Mouse (Mus musculus) megakaryocyte, adult 5-6 weeks (primary cell): ENCODE measurements around the gene Gtf3c4. TPM values are rescaled to one million over a fixed set of nuclear protein-coding genes. Genes with fewer than 3 reads are reported as not detected.

Experiments
- ATAC-seq: 2 replicates; pipeline ENCODE4 v1.8.0; 2016; ENCODE audit warnings: mild to moderate bottlenecking, inconsistent platforms; ENCODE audit not compliant: poor library complexity, severe bottlenecking
- total RNA-seq, 2 experiments: library from RNA; stranded (forward) in 1 of 2; stranded (reverse) in 1 of 2; fragments of 153-499, 151-499 nt in 1 of 2; fragments of 221-1000, 200-1000 nt in 1 of 2; gene quantifications; 2 replicates each; pipeline versions ENCODE4 v1.2.3 to v1.2.4; 2015 to 2017

The Gtf3c4 gene
- total RNA-seq (2015) (6.1 and 7.1 TPM in 2 replicates), total RNA-seq (2017) (8.4 and 9.3 TPM in 2 replicates)

DNA sequence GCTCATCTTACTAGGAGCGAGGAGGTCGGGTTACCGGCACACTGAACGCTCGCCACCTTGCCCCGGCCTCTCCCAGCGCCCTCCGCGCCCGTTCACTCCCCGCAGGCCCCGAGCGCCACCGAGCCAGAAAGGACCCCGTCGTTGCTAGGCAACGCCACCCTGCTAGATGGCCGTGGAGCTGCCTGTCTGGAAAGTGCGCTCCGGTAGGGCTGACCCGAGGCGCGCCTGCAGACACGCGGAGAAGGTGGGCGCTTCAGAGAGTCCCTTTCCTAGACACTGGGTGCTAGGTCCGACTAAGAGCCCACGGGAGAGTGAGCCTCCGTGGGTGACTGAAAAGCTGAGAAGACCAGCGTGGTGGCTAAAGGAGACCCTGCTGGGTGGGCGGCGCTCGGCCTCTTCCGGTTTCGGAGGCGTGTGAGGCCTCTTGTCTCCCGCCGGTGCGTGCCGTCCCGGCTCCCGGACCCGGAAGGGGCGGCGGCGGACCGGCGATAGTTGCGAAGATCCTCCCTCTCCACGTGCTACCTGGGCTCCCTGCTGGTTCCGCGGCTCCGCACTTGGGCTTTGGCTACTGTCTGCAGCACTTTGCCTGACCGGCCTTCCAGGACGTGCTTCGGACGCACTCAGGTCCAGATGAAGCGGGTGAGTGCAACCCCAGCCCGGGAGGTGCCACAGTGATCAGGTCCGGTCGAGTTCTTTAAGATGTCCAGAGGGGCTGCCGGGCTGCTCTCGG lies at the start of gene Gtf3c4, which contains the start of gene Ddx31:
TSS of gene Gtf3c4 (minus strand) at position 139 of the 730 bp plus-strand sequence.
TSS of gene Ddx31 (plus strand) at position 185 of the 730 bp plus-strand sequence.
- peak; percentile 96 for ATAC-seq

DNA sequence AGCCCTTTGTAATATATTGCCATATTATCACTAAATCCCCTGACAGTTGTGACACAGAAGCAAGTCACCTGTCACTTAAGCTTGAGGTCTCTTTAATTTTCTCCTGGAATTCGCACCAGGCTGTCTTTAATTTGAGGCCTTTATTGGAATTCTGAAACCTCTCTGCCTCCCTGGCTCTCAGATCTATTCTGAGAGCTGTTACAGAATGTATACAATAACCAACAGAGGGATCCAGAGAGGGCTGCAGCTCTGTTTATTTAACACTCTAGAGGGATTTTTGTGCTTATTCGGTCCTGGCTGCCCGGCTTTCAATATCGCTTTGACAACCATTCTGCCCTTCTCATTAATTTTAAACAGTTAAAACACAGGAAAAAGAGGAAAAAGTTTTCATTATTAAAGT lies 44.8 kb upstream of the Gtf3c4 start:
- no peak for ATAC-seq

DNA sequence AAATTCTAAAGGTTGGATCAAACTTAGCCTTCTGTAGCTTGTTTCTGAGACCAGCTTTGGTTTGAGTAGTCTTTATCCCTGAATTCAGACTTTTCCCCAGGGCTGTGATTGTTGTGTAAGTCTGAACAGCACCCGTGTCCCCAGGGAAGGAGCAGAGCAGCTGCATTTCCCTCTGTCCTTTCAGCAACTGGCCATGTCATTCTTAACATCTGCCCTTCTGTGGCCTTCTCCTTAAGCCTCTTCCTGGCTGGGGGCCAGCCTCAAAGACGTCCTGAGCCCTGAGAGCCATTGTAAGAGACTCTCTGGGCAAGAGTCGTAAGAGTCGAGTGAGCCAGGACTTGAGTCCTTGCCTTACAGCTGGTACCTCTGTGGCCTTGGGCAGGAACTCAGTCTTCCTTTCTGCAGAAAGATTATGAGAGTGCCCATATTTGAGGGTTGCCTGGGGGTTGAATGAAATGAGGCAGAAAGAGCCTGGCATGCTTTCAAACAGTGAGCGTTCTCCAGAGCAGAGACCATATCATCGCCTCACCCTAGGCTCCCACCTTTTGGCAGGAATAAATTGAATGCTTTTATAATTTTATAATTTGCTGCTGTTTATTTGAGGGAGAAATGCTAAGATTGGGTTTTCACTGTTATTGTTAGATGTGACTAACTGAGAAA lies 42.8 kb upstream of the Gtf3c4 start:
- no peak for ATAC-seq

DNA sequence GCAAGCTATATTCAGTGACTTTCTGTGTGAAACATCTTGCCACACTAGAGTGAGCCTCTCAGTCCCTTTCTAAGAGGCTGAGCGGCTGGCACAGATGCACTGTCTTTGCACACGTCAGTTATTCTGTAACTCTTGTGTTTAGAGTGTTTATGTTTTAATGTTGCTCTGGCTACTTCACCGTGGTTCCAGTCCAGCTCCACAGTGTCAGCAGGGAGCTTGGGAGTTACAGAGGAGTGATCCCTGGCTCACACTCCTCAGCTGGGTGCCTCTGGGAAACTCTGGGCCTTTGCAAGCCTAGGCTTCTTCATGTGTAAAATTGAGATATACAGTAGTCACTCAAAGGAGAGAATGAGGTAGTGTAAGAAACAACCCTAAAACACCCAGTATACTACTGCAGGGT lies 41.9 kb upstream of the Gtf3c4 start:
- no peak for ATAC-seq

DNA sequence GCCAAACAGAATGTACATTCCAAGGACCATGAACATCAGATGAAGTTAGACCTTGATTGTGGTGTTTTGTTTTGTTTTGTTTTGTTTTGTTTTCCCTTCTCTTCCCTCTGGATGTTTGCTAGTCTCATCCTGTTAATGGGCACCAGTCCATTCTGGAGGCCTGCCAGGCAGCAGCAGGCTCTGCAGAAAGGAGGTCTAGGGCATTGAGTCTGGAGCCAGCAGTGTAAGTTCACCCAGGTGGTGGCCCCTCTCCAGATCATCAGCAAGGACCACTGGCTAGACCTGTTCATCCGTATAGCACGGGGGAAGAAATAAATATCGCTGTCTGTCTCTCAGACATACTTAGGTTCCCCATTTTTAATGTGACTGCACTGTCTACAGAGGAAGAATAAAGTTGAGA lies 41.1 kb upstream of the Gtf3c4 start:
- ATAC-seq, result no peak

DNA sequence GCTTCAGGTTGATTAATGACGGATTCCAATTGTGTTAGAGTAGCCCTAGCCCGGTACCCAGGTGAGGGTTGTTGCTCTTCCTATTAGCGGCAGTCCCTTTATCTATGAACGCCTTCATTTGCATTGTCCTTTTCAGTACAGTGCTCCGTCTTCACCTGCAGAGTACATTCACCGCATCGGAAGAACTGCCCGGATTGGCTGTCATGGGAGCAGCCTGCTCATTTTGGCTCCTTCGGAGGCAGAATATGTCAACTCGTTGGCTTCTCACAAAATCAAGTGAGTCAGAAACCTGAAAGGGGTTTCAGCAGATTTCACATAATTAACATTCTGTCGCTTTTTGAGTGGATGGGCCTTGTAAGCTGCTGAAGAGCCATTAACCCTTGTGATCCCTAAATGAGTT lies 35.4 kb upstream of the Gtf3c4 start:
- ATAC-seq, result no peak

DNA sequence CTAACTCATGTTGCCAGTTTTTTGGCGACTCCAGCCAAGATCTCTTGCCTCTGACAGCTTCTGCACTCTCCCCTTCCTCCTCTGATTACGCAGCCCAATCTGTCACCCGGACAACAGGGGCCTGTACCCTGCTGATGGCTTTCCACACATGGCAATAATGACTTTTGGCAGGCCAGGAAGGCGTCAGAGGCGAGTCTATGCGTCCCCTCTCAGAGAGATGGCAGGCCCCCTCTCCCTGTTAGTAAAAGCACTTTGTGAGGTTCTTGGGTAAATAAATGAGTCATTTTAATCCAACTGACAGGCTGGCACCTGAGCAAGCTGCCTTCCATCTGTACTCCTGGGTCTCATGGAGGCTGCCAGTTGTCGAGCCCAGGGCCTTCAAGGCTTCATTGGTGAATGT lies 27.3 kb upstream of the Gtf3c4 start:
- ATAC-seq, result no peak

DNA sequence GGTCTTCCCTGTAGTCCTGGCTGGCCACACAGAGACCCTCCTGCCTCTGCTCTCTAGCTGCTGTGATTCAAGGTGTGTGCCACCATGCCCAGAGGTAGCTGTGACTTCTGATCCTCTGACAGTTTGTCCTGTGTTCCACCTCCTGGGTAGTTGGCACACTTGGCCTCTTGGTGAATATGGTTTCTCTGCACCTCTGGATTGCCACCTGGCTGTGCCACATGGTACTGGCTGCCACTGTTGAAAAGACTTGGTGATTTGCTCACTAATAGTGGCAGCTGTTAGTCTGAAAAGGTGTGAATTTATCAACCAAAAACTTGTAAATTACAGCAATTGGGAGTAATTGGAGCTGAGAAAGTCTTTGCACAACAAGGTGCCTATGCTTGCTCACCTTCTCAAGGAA lies 23.7 kb upstream of the Gtf3c4 start:
- no peak; the same call in 1 of the 2 replicates for ATAC-seq

DNA sequence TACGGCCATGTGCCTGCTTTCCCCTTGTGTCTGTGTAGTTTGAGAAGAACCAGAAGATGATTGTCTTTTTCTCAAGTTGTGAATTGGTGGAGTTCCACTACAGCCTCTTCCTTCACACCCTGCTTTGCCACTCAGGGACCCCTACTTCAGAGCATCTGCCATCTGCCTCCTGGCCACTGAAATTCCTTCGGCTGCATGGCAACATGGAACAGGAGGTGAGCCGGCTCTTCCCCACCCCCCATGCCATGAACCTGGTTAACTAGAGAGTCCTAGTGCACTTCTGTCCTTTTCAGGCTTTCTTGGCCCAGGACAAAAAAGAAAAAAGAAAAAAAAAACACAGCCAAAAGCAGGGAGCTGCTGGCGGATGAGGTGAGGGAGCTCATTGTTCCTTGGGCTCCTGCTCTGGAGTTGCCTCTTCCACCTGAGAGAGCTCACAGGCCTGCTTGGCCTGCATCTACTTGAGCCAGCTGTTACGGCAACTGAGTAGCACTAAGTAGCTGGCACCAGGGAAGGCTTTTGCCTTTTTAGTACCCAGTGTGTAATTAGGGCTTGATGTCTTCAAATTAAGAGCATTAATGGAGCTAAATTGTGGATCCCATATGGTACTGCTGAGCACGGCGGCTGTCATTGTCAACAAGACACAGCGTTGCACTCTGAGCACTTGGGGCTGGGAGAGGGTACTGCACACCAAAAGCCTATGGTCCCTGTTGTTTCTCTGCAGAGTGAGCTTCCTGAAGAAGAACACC lies 20.7 kb upstream of the Gtf3c4 start:
- ATAC-seq, result no peak

DNA sequence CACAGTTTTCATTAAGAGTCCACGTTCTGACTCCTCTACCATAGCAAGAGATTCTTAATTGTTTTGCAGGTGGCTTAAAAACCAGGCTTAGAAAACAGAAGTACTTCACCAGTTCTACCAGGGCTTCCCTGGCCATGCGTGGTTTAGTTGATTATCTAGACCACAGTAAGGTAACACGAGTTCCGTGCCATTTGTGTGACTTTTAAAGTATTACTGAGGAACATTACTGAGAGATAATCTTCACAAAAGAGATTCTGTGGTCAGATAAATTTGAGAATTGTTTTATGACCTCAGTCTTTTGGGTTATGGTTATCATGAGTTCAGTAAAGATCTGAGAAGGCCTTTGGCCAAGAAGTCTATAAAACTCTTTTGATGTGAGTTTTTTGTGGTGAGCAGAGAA lies 19.1 kb upstream of the Gtf3c4 start:
- ATAC-seq, result no peak

DNA sequence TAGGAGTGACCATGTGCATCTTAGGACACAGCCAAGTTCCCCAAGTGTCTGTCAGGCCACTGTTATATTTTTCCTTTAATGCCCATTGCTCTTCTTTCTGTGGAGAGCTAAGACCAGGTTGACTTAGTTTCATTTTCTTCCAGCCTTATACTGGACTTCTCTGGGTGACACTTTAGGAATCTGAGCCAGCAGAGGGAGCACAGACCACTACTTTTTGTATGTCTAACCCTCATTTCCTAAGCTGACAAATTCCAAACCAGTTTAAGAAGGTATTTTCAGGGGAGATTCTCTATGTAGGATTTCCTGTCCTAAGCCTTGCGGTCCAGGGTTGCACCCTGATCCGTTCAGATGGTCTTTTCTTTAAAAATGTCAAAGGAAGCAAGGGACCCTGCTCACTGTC lies 15.6 kb upstream of the Gtf3c4 start:
- ATAC-seq, result no peak

DNA sequence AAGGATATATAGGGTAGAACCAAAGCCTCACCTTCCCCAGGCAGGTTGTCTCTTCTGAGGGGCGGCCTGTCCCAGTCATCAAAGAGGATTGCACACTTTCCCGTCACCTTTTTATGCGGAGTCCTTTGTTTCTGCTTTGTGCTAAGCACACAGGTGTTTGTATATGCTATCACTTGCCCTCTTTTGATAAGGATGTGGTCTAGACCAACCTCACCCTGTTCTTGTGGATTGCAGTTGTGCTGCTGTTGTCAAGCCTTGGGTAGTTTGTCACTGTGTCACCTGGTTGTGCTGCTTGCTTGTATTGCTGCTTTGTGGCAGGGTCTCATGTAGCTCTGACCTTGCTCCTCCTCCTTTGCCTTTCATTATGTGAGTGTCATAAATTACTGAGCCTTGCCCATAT lies 12.4 kb upstream of the Gtf3c4 start:
- no peak for ATAC-seq

DNA sequence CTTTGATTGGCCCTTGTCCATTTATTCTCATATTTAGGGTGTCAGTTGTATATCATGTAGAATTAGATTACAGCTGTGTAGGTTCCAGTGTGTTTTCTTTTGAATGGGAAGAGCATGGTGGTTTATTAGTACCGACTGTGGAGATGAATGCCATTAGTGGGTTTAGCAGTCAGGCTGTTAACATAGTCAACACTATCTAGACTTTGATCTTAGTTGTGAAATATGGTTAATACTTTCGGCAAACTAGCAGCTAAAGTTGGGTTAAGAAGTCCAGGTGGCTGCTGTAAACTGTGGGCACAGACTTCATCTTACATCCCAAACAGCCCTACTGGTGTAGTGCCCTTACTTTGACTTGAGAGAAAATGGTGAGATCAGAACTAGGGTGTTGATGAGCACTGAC lies 8.7 kb upstream of the Gtf3c4 start:
- no peak for ATAC-seq

DNA sequence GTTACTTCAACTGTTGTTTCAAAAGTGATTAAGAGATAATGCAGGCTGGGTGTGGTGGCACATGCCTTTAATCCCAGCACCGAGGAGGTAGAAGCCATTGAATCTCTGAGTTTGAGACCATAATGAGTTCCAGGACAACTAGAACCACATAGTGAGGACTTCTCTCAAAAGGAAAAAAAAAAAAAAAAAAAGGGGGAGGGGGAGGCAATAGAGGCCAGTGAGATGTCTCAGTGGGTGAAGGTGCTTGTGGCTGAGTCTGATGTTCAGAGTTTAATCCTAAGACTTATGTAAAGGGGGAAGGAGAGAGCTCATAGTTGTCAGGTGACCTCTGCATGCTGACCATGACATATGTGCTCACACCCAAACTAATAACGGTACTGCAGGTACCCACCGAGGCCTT lies 1.9 kb upstream of the Gtf3c4 start:
- no peak for ATAC-seq

DNA sequence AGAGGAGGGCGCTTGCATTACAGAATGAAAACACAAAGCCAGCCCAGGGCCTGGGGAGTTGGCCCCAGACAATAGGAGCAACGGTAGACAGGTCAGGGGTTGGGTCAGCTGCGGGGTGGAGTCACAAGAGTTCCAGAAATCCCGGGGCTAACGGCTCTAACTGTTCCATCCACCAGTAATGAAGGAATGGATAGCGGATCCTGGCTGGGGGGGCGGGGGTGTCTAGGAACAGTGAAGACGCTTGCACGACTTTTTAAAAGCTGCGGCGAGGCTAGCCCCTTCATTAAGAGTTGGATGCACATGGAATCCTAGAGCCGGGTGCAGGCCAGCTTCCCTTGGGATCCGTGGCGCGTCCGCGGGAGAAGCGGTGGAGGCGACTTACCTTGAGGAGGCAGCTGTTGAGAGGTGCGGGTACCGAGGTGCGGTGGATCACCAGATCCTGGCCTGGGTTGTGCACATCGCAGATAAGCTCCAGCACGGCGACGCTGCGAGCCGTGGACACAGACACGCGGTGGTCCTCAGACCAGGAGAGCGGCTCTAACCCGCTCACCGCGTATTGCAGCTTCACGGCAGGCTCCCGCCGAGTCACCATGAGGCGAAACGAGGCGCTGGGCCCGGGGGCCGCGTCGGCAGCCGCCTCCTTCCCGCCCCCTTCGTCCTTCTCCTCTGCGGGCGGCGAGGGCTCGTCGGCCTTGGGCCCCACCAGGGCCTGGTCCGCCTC lies 499 bp downstream of the Gtf3c4 start:
- 0 out of 2 replicates have a peak, but pooled peaks have one; percentile 0 for ATAC-seq

DNA sequence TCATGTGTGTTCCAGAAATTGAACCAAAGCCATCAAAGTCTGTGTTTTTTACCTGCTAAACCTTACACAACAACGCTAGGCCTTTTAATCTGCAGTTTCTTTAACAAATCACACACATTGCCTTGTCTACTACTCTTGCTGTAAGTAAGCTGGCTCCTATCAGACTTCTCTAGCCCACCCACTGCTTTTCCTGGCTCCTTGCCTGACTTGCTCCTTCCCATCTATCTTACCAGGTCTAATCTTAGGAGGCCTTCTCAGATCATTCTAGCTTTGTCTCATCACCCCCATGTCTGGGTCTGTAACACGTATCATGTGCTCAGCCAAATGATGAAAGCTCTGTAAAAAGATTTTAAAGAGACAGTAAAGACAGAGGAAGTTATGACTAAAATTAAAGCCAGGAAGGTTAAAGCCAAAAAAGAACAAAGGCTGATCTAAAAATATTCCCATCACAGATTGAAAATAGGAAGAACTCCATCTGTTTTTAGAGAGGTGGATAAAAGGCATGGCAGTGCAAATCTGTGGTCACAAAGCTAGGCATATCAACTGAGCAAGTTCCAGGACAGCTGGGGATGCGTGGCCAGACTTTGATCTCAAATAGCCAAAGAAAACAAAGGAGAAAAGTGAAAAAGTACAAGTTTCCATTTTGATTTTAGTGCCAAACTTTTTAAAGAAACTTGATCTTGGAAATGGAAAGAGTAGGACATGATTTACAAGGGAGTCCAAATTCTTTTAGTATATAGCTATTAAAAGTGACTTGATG lies 3.8 kb downstream of the Gtf3c4 start:
- ATAC-seq, result no peak

DNA sequence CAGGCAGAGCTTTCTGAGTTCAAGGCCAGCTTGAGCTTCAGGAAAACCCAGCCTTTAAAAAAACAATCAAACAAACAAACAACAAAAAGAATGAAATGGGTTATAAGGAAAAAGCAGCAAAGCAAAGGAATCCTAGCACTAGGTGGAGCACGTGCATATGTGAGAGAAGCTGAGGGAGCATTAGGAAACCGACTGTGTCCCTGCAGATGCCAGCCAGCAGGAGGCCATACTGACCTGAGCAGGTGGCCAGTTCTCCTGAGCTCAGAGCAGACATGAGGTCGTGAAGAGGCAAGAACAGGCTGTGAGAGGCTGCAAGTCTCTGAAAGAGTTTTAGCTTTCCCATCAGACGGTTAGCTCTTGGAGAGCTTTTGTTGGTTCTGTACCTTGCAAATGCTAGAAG lies 10.9 kb downstream of the Gtf3c4 start:
- no peak for ATAC-seq

DNA sequence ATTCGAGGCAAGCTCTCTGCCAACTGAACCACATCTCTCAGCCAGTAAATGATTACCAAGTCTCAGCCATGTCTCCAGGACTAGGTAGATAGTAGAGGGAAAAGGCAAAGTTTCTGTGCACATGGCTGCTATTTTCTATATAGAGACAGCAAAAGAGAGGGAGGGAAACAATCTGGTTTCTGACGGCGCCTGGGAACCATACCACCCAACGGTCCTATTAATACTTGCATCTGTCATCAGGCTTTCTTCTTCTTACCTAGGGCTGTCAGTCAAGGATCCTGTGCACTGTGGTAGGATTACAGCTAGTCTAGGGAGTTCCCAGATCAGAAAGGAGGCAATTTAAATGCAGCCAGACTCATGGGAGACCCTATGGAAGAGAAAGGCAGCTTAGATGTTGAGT lies 21.3 kb downstream of the Gtf3c4 start:
- ATAC-seq, result no peak

DNA sequence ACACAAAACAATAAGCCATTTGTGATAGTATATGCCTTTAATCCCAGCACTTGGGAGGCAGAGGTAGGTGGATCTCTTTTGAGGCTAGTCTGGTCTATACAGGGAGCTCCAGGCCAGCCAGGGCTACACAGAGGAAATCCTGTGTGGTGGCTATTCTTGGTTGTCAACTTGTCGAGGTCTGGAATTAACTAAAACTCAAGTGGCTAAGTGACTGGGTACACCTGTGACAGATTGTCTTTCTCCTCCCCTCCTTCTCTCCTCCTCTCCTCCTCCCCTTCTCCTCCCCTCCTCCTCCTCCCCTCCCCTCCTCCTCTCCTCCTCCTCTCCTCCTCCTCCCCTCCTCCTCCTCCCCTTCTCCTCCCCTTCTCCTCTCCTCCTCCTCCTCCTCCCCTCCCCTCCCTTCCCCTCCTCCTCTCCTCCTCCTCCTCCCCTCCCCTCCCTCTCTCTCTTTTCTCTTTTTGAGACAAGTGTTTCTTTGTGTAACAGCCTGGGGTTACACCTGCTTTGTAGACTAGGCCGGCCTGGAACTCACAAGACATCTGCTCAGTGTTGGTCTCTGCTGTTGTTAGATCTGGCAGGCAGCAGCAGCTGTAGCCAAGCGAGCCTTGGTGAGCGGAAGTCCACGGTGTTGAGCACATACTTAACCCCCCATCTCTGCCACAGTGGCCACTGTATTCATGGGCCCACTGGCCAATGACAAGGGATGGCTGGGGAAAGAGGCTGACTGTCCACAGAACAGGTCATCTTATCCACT lies 29.7 kb downstream of the Gtf3c4 start:
- ATAC-seq, result no peak

DNA sequence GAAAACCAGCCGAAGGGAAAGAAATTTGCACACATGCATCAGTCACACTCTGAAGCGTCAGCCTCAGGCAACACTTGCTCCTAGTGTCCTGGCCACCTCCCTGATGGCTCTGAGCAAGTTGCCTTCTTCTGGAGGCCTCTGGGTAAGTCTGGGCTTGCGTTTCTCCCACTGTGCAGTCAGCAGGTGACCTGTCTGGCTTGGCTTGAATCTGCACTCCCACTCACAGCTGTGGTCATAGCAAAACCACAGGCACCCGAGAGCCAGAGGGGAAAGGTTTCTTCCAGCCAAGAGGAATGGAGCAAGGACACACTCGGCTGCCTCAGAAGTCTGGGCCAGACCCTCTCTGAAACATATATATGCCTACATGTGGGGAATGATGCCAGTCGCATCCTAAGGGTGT lies 31.3 kb downstream of the Gtf3c4 start:
- no peak for ATAC-seq
